Mouse (Mus musculus) left cerebral cortex, postnatal 25 days (tissue): ENCODE results near the gene Tns2. TPM values are rescaled to one million over a fixed set of nuclear protein-coding genes. Genes with fewer than 3 reads are reported as not detected.

Source experiments
- DNase-seq, 2 experiments: peaks; one replicate each; pipeline ENCODE4 v3.0.0; 2022; ENCODE audit warnings: low spot score in 2 of 2, mixed read lengths in 1 of 2
- intact Hi-C: fragments of 180-260 bp; cut with DNase I; formaldehyde crosslinking; loops from one replicate; pipeline ENCODE4 v1.15.1; 2025
- total RNA-seq, 2 experiments: library from RNA; stranded (reverse); gene quantifications; 2 replicates each; pipeline ENCODE4 v1.2.3; 2021

Tns2 gene
- total RNA-seq, 2 experiments from 2014 or later = 11.8 to 19.1 TPM

GRCm38 (mm10) chr15:102156836-102157235, 56.6 kb downstream of the Tns2 start:
- intact Hi-C loops = no loop called here
- no peak for DNase-seq

DNA sequence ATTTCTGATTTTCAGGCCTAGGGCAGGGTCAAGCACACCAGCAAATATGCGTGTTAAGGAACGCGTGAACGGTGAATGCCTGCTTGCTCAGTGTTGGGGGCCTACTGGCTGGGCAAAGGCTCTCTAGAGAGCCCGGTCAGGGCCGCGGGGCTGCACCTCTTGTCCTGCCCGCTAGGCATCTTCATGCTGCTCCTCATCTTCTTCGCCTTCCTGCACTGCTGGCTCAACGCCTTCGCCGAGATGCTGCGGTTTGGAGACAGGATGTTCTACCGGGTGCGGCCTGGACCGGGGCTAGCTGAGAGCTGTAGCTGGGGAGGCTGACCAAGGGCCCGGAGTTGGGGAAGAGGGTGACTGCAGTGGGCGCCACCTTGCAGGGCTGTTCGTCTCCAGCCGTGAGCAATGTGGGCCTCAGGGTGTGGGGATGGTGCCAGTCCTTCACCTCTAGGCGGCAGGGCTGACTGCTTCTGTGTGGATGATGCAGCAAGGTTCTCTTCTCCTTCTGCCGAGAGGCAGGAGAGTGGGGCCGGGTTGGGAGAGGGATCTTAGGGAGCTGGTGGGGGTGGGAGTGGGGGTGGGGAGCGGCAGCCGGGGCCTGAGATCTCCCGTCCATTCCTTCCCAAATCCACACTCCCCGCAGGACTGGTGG, 60.3 kb downstream of the Tns2 start:
- intact Hi-C loops = no loop called here

GRCm38 (mm10) chr15:102163900-102164693, 63.9 kb downstream of the Tns2 start:
- no peak for DNase-seq
- intact Hi-C loops = no loop called here

More for the DNA sequence above, 60.3 kb downstream of the Tns2 start:
- DNase-seq = no peak

DNA sequence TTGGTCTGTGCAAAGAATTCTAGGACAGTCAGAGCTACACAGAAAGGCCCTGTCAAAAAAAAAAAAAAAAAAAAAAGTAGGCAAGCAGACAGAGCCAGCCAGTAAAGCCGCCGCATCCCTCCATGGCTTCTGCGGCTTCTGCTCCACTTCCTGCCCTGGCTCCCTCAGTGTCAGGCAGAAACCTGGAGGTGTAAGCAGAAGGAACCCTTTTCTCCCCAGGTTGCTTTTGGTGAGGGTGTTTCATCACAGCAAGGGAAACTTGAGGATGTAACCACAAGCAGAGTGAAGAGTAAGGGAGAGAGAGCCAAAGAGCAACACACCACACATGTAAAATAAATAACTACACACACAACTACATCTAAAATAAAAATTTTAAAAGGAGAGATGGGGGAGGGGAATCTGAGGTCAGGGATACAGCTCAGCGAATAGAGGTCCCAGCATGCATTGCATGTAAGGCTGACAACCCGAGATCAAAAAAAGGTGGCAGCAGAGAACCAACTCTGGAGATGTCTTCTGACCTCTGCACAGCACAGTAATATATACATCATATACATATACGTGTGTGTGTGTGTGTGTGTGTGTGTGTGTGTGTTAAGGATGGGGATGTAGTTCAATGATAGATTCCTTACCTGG, 65.4 kb downstream of the Tns2 start:
- no peak for DNase-seq
- intact Hi-C loops = no loop called here

Other genes starting within 250 kb of the Tns2 start
- gene Krt1, start 249.6 kb upstream of the Tns2 start, total RNA-seq = 1 to 10 TPM; 2.4 to 2.5 TPM
- gene Krt77, start 230.7 kb upstream of the Tns2 start, total RNA-seq = 10 to 100 TPM; 10.1 to 12.6 TPM
- not detected for gene Krt76, start 207.5 kb upstream of the Tns2 start, total RNA-seq
- gene Krt4, start 175.7 kb upstream of the Tns2 start, total RNA-seq = not detected
- gene Krt79, start 160.1 kb upstream of the Tns2 start, total RNA-seq = not detected
- not detected for gene Krt78, start 146.1 kb upstream of the Tns2 start, total RNA-seq
- under 1 TPM in 1 of 2 experiments, not detected in 1; 0.32 TPM for gene Krt8, start 95.9 kb upstream of the Tns2 start, total RNA-seq
- gene Krt18, start 72.2 kb upstream of the Tns2 start, total RNA-seq = under 1 TPM in 1 of 2 experiments, not detected in 1; 0.69 TPM
- 100 to 1,000 TPM; 157 to 161 TPM for gene Eif4b, start 26.6 kb upstream of the Tns2 start, total RNA-seq
- gene Spryd3, start 35.8 kb downstream of the Tns2 start, total RNA-seq = 100 to 1,000 TPM; 142 to 146 TPM
- 10 to 100 TPM; 36.5 to 43.1 TPM for gene Igfbp6, start 43.9 kb downstream of the Tns2 start, total RNA-seq
- under 1 TPM in 1 of 2 experiments, not detected in 1; 0.14 TPM for gene Soat2, start 50.1 kb downstream of the Tns2 start, total RNA-seq
- 10 to 100 TPM; 58.5 to 64.9 TPM for gene Zfp740, start 102.8 kb downstream of the Tns2 start, total RNA-seq
- 10 to 100 TPM; 28.4 to 32.1 TPM for gene Csad, start 104.3 kb downstream of the Tns2 start, total RNA-seq
- gene Itgb7, start 131.5 kb downstream of the Tns2 start, total RNA-seq = 1 to 10 TPM; 1.0 to 1.7 TPM
- gene Rarg, start 157.1 kb downstream of the Tns2 start, total RNA-seq = 10 to 100 TPM; 12.7 to 15.4 TPM
- not detected for gene Gm9918, start 170.2 kb downstream of the Tns2 start, total RNA-seq
- gene Mfsd5, start 179.0 kb downstream of the Tns2 start, total RNA-seq = 10 to 100 TPM; 42.1 to 43.9 TPM
- gene Espl1, start 195.9 kb downstream of the Tns2 start, total RNA-seq = under 1 TPM; 0.60 to 0.76 TPM
- gene Pfdn5, start 225.7 kb downstream of the Tns2 start, total RNA-seq = 100 to 1,000 TPM; 365 to 396 TPM
- gene Myg1, start 231.3 kb downstream of the Tns2 start, total RNA-seq = 10 to 100 TPM; 54.8 to 57.2 TPM